Comparison of ENCODE assay signal across 11 mouse cellular contexts in the genomic region with DNA sequence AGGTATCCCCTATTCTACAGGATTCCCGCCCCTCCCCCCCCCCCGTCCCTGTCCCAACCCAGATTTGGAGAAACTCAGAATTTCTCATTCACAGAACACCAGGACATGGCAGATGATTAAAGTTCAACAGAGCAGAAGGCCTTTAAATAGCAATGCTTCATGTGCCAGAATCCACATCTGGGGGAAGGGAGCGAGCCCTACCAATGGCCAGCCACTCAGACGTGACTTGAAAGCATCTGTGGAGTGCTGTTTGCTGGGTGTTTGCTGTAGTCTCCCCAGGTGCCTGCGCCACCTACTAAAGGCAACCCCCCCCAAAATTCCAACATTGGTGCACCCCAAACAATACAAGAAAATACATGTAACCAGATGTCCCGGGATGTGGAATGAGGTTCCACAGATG. TPM values are rescaled to one million over a fixed set of nuclear protein-coding genes. Genes with fewer than 3 reads are reported as not detected.
"Had no signal": no experiment of that assay in that cellular context is flagged by ENCODE, and none has a peak within 500 bp of the region (broad histone marks: within the 10 kb centered on the region; RNA-seq: fewer than 3 reads in every experiment).

No protein-coding gene starts in this region.

- H3K27me3 ChIP-seq: limb, embryonic 13.5 days; liver, embryonic 15.5 days; lung, embryonic 15.5 days had no signal

- DNase-seq: layer of hippocampus, adult 9-11 months; liver; midbrain, embryonic 14.5 days had no signal

- H3K36me3 ChIP-seq: limb, embryonic 10.5 days; limb, embryonic 13.5 days; liver, embryonic 12.5 days; liver, embryonic 15.5 days; lung, embryonic 15.5 days had no signal

- H3K9me3 ChIP-seq: limb, embryonic 10.5 days; limb, embryonic 13.5 days; liver, embryonic 12.5 days; liver, embryonic 15.5 days; lung, embryonic 15.5 days had no signal

- H3K9ac ChIP-seq: limb, embryonic 13.5 days; liver, embryonic 12.5 days; liver, embryonic 15.5 days; lung, embryonic 15.5 days had no signal

- H3K4me3 ChIP-seq: layer of hippocampus, adult 2 months; limb, embryonic 10.5 days; limb, embryonic 13.5 days; liver, embryonic 12.5 days; liver, embryonic 15.5 days; lung, embryonic 15.5 days had no signal

- ATAC-seq: liver, embryonic 12.5 days had no signal

- H3K27ac ChIP-seq: layer of hippocampus, adult 2 months; limb, embryonic 10.5 days; limb, embryonic 13.5 days; liver, embryonic 12.5 days; liver, embryonic 15.5 days; lung, embryonic 15.5 days had no signal

- H3K4me2 ChIP-seq: limb, embryonic 13.5 days; liver, embryonic 12.5 days; liver, embryonic 15.5 days; lung, embryonic 15.5 days; midbrain, embryonic 11.5 days had no signal

- H3K4me1 ChIP-seq: liver, embryonic 12.5 days; liver, embryonic 15.5 days; lung, embryonic 15.5 days had no signal

RNA-seq across cellular contexts. Expression of gene Adrb1, which starts 23.5 kb away (rescaled TPM):
- total RNA-seq: megakaryocyte-erythroid progenitor cell, adult 5-6 weeks had no signal
